Mouse (Mus musculus) urinary bladder, adult 2 months (tissue): ENCODE measurements around the gene Hhatl. TPM values are rescaled to one million over a fixed set of nuclear protein-coding genes. Genes with fewer than 3 reads are reported as not detected.

Source experiments
- DNase-seq: peaks from one replicate; pipeline ENCODE4 v3.0.0; 2022; ENCODE audit warnings: low spot score
- polyA plus RNA-seq: library from polyadenylated mRNA; depleted of rRNA; stranded (reverse); fragments of >200 nt; gene quantifications from 2 replicates; pipeline ENCODE4 v1.2.3, GENCODE M21; 2012

Hhatl gene
- polyA plus RNA-seq, 1 experiment = 1.9 TPM

GRCm38 (mm10) chr9:121807546-121807945 is 15.2 kb upstream of the Hhatl start:
- DNase-seq = no peak

- no peak for DNase-seq
Measured at GRCm38 (mm10) chr9:121802747-121803146, 10.4 kb upstream of the Hhatl start.

GRCm38 (mm10) chr9:121798887-121799520 is 6.7 kb upstream of the Hhatl start:
- no peak for DNase-seq

- no peak for DNase-seq
Measured at GRCm38 (mm10) chr9:121797722-121798121, 5.4 kb upstream of the Hhatl start.

- no peak for DNase-seq
Measured at GRCm38 (mm10) chr9:121794972-121795539, 2.7 kb upstream of the Hhatl start.

- DNase-seq = peak; percentile 41
Measured at GRCm38 (mm10) chr9:121791206-121791605, 1.1 kb downstream of the Hhatl start.

- no peak for DNase-seq
Measured at GRCm38 (mm10) chr9:121786359-121786758, 5.9 kb downstream of the Hhatl start.

GRCm38 (mm10) chr9:121785261-121785660 is 7.0 kb downstream of the Hhatl start:
- DNase-seq = no peak

- no peak for DNase-seq
Measured at GRCm38 (mm10) chr9:121784801-121785200, 7.5 kb downstream of the Hhatl start.

- DNase-seq = no peak
Measured at GRCm38 (mm10) chr9:121778066-121778624, 14.2 kb downstream of the Hhatl start.

- DNase-seq = no peak
Measured at GRCm38 (mm10) chr9:121777484-121778065, 14.7 kb downstream of the Hhatl start, which contains the start of gene Klhl40. Klhl40 (plus strand) TSS chr9:121777607.

- no peak for DNase-seq
Measured at GRCm38 (mm10) chr9:121776511-121776910, 15.8 kb downstream of the Hhatl start.

GRCm38 (mm10) chr9:121775951-121776350 is 16.4 kb downstream of the Hhatl start:
- DNase-seq = no peak

GRCm38 (mm10) chr9:121772412-121772811 is 19.9 kb downstream of the Hhatl start:
- no peak for DNase-seq

- DNase-seq = no peak
Measured at GRCm38 (mm10) chr9:121765166-121765855, 27.0 kb downstream of the Hhatl start.

- peak; percentile 24 for DNase-seq
Measured at GRCm38 (mm10) chr9:121763716-121764115, 28.6 kb downstream of the Hhatl start.

- peak; percentile 19 for DNase-seq
Measured at GRCm38 (mm10) chr9:121762761-121763160, 29.5 kb downstream of the Hhatl start.

GRCm38 (mm10) chr9:121762248-121762647 is 30.1 kb downstream of the Hhatl start:
- peak; percentile 19 for DNase-seq

GRCm38 (mm10) chr9:121761787-121762186 is 30.5 kb downstream of the Hhatl start:
- no peak for DNase-seq

- no peak for DNase-seq
Measured at GRCm38 (mm10) chr9:121761091-121761665, 31.1 kb downstream of the Hhatl start.

- peak; percentile 72 for DNase-seq
Measured at GRCm38 (mm10) chr9:121760271-121761090, 31.8 kb downstream of the Hhatl start.
